Mouse (Mus musculus): ENCODE results near the gene Tmem106b. TPM values are rescaled to one million over a fixed set of nuclear protein-coding genes. Genes with fewer than 3 reads are reported as not detected.

The Tmem106b gene
- polyA plus RNA-seq, 2 experiments, result 28.0 to 44.7 TPM

GRCm38 (mm10) chr6:13100137-13100536 lies 30.6 kb downstream of the Tmem106b start:
- H3K27ac ChIP-seq (replicated peaks; ENCODE audit: low read depth, low read length), result no peak overlapping the region
- no peak for TF ChIP-seq POLR2A (IDR thresholded peaks at IDR 0.05; ENCODE audit: borderline replicate concordance, extremely low read depth, insufficient read depth, insufficient read length)
- no peak overlapping the region for H3K9ac ChIP-seq (ENCODE audit: low read depth, low read length, severe bottlenecking)
- ATAC-seq (ENCODE audit: low FRiP score, low read depth) (no peak), DNase-seq (ENCODE audit: low spot score) (no peak)
- no peaks in the 10 kb centered on the region for H3K4me1 ChIP-seq (ENCODE audit: control insufficient read depth, insufficient read depth, low read length)
- H3K4me2 ChIP-seq (replicated peaks; ENCODE audit: low read depth, low read length, severe bottlenecking), result no peak overlapping the region
- H3K9me3 ChIP-seq (ENCODE audit: control insufficient read depth, low read length), result no peaks in the 10 kb centered on the region
- no peak overlapping the region for H3K4me3 ChIP-seq (replicated peaks; ENCODE audit: low read length)
- H3K36me3 ChIP-seq (ENCODE audit: control insufficient read depth, insufficient read depth, low read length), result no peaks in the 10 kb centered on the region
- H3K27me3 ChIP-seq (ENCODE audit: control insufficient read depth, insufficient read depth, low read length), result no peaks in the 10 kb centered on the region
- 68% methylated on average over 2 of the region's 2 CpGs for WGBS

- Histone ChIP-seq H3K4me2 (replicated peaks; ENCODE audit: low read depth, low read length, severe bottlenecking) (no peak overlapping the region), H3K9ac (ENCODE audit: low read depth, low read length, severe bottlenecking) (no peak overlapping the region), H3K36me3 (ENCODE audit: control insufficient read depth, insufficient read depth, low read length) (no peaks in the 10 kb centered on the region), H3K4me1 (ENCODE audit: control insufficient read depth, insufficient read depth, low read length) (no peaks in the 10 kb centered on the region), H3K4me3 (replicated peaks; ENCODE audit: low read length) (no peak overlapping the region), H3K27ac (replicated peaks; ENCODE audit: low read depth, low read length) (no peak overlapping the region), H3K27me3 (ENCODE audit: control insufficient read depth, insufficient read depth, low read length) (no peaks in the 10 kb centered on the region), H3K9me3 (ENCODE audit: control insufficient read depth, low read length) (no peaks in the 10 kb centered on the region)
- no peak for DNase-seq (ENCODE audit: low spot score)
- ATAC-seq (ENCODE audit: low FRiP score, low read depth), result no peak
- 75% methylated on average over 1 of the region's 1 CpGs for WGBS
- no peak for TF ChIP-seq POLR2A (IDR thresholded peaks at IDR 0.05; ENCODE audit: borderline replicate concordance, extremely low read depth, insufficient read depth, insufficient read length)
Observed at GRCm38 (mm10) chr6:13108662-13109061, 39.1 kb downstream of the Tmem106b start.

DNA sequence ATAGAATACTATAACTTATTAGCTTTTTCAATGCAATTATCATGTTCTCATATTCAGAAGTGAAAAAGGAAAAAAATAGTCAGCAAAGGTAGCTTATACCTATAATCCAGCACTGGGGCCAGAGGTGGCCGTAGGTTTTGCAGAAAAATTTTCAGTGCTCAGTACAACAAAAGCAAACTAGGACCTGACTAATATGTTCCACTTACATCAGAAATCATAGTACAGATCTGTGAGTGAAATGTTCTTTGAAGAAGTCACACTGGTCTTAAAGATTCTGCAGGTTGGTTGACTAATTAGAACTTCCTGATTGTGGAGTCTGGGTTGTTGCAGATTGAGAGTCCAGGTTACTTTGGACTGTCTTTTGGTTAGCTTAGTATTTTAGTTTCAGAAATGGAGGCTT lies 67.7 kb downstream of the Tmem106b start:
- Histone ChIP-seq H3K9me3 (ENCODE audit: control insufficient read depth, low read length) (no peaks in the 10 kb centered on the region), H3K27me3 (ENCODE audit: control insufficient read depth, insufficient read depth, low read length) (no peaks in the 10 kb centered on the region), H3K36me3 (ENCODE audit: control insufficient read depth, insufficient read depth, low read length) (no peaks in the 10 kb centered on the region), H3K4me1 (ENCODE audit: control insufficient read depth, insufficient read depth, low read length) (no peaks in the 10 kb centered on the region), H3K27ac (replicated peaks; ENCODE audit: low read depth, low read length) (no peak overlapping the region), H3K9ac (ENCODE audit: low read depth, low read length, severe bottlenecking) (no peak overlapping the region), H3K4me2 (replicated peaks; ENCODE audit: low read depth, low read length, severe bottlenecking) (no peak overlapping the region), H3K4me3 (replicated peaks; ENCODE audit: low read length) (no peak overlapping the region)
- TF ChIP-seq POLR2A (IDR thresholded peaks at IDR 0.05; ENCODE audit: borderline replicate concordance, extremely low read depth, insufficient read depth, insufficient read length), result no peak
- WGBS, result 93% methylated on average over 1 of the region's 1 CpGs
- DNase-seq (ENCODE audit: low spot score), result no peak
- no peak for ATAC-seq (ENCODE audit: low FRiP score, low read depth)

Other genes starting within 250 kb of the Tmem106b start
- gene Vwde, start 155.2 kb downstream of the Tmem106b start, polyA plus RNA-seq (2012; rRNA removed), result 0.09 TPM in 2 replicates
- 0.04 TPM in 1 of 2 replicates, not detected in the other for gene Vwde, start 155.2 kb downstream of the Tmem106b start, polyA plus RNA-seq (2014; fragmentation: Nextera tagmentation; extraction: Ambion mirVana)